Mouse (Mus musculus) hindbrain, embryonic 10.5 days (tissue): ENCODE measurements around the gene Napsa. TPM values are rescaled to one million over a fixed set of nuclear protein-coding genes. Genes with fewer than 3 reads are reported as not detected.

Experiments
- DNase-seq: peaks from one replicate; pipeline ENCODE4 v3.0.0-alpha.2; 2017; ENCODE audit warnings: low spot score
- H3K27ac ChIP-seq: fragments of 300-500 bp; sonication (generic); 2 replicates; pipeline ENCODE4 v1.5.1; 2016; ENCODE audit warnings: mild to moderate bottlenecking, moderate library complexity
- H3K27me3 ChIP-seq: fragments of 300-500 bp; sonication (generic); 2 replicates; pipeline ENCODE4 v1.6.1; 2016; ENCODE audit warnings: mild to moderate bottlenecking; ENCODE audit not compliant: poor library complexity, insufficient read depth, severe bottlenecking
- H3K36me3 ChIP-seq: fragments of 300-500 bp; sonication (generic); 2 replicates; pipeline ENCODE4 v1.6.1; 2016; ENCODE audit warnings: mild to moderate bottlenecking, moderate library complexity
- H3K4me1 ChIP-seq: fragments of 300-500 bp; sonication (generic); replicated peaks from 2 replicates; pipeline ENCODE4 v1.6.1; 2016; ENCODE audit warnings: mild to moderate bottlenecking
- H3K4me3 ChIP-seq: fragments of 300-500 bp; sonication (generic); 2 replicates; pipeline ENCODE4 v1.5.1; 2016; ENCODE audit warnings: mild to moderate bottlenecking, moderate library complexity
- H3K9me3 ChIP-seq: fragments of 300-500 bp; sonication (generic); 2 replicates; pipeline ENCODE4 v1.6.1; 2016; ENCODE audit warnings: mild to moderate bottlenecking, moderate library complexity
- WGBS: fragments of 180-500 bp; shearing (Covaris S2); methylation state at CpG from one replicate; pipeline ENCODE4 v1.1.7; 2016; 5-methylcytosine and 5-hydroxymethylcytosine counted together
- polyA plus RNA-seq: library from polyadenylated mRNA; unstranded; fragments of >200 nt; fragmentation: Nextera tagmentation; extraction: Ambion mirVana; gene quantifications from 2 replicates; pipeline ENCODE4 v1.2.1, GENCODE M21; 2016

Napsa gene
- polyA plus RNA-seq, 1 experiment from 2014 or later: 0.38 TPM

GRCm38 (mm10) chr7:44547725-44548124, 24.5 kb upstream of the Napsa start:
- Histone ChIP-seq H3K9me3 (peaks cover 8% of the 10 kb centered on the region), H3K27ac (peak overlapping the region; percentile 92), H3K4me3 (peak overlapping the region; percentile 75), H3K27me3 (0 out of 2 replicates have a peak, but pooled peaks cover 3% of the 10 kb centered on the region), H3K36me3 (peaks cover 68% of the 10 kb centered on the region), H3K4me1 (peaks cover 27% of the 10 kb centered on the region)
- WGBS: 35% methylated on average over 5 of the region's 5 CpGs
- no peak for DNase-seq

- WGBS: under 1% methylated on average over 43 of the region's 43 CpGs
- Histone ChIP-seq H3K36me3 (peaks cover 59% of the 10 kb centered on the region), H3K4me1 (peaks cover 35% of the 10 kb centered on the region), H3K27me3 (0 out of 2 replicates have a peak, but pooled peaks cover 3% of the 10 kb centered on the region), H3K4me3 (peak within 1 kb of the TSS; percentile 75), H3K9me3 (peaks cover 8% of the 10 kb centered on the region), H3K27ac (peak within 1 kb of the TSS; percentile 92)
- DNase-seq: peak; percentile 100
Observed at GRCm38 (mm10) chr7:44548497-44549087, 23.6 kb upstream of the Napsa start, which contains the start of gene Pold1. Gene Pold1 (minus strand): TSS chr7:44548849.

DNA sequence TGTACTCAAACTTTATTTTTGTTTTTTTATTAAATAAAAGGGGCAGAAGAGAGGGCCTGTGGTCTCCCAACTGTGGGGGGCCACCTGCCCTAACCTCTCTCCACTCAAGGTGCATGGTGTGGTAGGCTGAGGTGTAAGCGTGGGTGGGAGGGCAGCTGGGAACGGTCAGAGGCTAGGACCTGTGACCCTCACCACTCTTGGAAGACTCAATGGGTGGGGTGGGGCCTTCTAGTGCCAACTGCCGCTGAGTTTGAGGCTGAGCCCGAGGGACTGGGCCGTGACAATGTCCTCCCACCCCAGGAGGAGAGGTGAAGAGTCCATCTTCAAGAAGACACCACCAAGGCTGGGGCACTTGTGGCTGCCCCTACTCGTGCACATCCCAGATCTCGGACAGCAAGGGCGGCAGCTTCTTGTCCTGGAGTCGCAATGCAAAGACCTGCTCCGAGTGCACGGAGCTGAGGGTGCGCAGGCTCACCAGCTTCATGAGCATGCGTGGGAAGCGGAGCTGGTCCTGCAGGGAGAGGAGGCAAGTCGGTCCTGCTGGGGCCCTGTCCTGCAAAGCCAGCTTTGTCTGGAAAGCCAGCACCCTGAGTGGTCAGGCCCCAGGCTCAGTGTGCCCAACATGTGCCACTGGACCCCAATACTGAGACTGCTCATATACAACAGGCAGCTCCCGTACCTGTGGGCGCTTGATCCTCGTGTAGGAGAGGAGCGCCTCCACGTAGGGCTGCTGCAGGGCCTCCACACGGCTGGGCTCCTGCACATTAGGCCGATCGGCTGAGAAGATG, 22.4 kb upstream of the Napsa start:
- no peak for DNase-seq
- Histone ChIP-seq H3K4me3 (no peak overlapping the region), H3K36me3 (peaks cover 54% of the 10 kb centered on the region), H3K9me3 (peaks cover 8% of the 10 kb centered on the region), H3K27me3 (0 out of 2 replicates have a peak, but pooled peaks cover 3% of the 10 kb centered on the region), H3K4me1 (peaks cover 35% of the 10 kb centered on the region), H3K27ac (no peak overlapping the region)
- WGBS: 95% methylated on average over 23 of the region's 23 CpGs

DNA sequence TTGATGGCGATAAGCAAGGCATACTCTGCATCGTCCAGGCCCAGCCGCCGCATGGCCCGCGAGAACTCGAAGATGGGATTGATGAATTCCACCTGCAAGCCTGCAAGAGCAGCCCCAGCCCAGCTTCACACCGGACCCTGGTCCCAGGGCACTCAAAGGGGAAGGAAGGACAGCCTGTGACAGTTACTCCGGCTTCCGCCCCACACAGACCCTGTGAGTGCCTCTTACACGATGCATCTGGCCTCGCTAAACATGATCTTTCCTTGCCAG, 21.8 kb upstream of the Napsa start:
- WGBS: 96% methylated on average over 12 of the region's 12 CpGs
- peaks cover 35% of the 10 kb centered on the region for H3K4me1 ChIP-seq
- no peak overlapping the region for H3K4me3 ChIP-seq
- 0 out of 2 replicates have a peak, but pooled peaks cover 3% of the 10 kb centered on the region for H3K27me3 ChIP-seq
- H3K27ac ChIP-seq: no peak overlapping the region
- peaks cover 8% of the 10 kb centered on the region for H3K9me3 ChIP-seq
- peaks cover 49% of the 10 kb centered on the region for H3K36me3 ChIP-seq
- no peak for DNase-seq

DNA sequence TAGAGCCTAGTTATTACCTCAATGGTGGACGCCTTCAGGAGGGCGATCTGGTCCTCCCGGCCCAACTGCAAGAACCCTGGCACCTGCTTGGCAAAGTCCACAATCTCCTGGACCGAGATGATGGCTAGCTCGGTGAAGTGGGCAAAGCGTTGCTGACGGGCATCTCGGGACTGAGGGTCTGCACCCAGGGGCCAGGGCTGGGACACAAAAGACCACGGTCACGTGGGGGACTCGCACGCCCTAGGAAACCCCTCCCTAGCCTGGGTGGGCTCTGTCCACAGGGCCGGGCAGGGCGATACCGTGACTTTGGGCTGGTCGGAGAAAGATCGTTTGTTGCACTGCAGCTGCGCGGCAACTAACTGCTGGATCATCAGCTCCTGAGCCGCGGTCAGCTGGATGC, 20.9 kb upstream of the Napsa start:
- H3K9me3 ChIP-seq: 0 out of 2 replicates have a peak, but pooled peaks cover 5% of the 10 kb centered on the region
- 93% methylated on average over 21 of the region's 21 CpGs for WGBS

DNA sequence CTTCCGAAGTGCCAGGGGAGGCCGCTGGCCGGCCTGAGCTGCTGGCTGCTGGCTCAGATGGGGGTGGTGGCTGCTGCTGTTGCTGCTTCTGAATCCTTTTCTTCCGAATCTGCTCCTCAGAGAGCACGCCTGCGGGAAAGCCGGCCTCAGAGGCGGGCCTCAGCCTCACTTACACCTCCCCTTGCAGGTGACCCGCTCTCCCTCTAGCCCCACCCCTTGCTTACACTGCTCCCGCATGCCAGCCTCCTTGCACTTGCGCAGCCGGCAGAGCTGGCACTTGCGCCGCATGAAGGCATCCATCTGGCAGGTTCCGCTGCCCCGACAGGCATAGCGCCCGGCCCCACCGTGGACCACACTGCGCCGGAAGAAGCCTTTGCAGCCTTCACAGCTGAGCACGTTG, 20.4 kb upstream of the Napsa start:
- Histone ChIP-seq H3K27ac (no peak overlapping the region), H3K27me3 (0 out of 2 replicates have a peak, but pooled peaks cover 3% of the 10 kb centered on the region), H3K36me3 (peaks cover 36% of the 10 kb centered on the region), H3K9me3 (0 out of 2 replicates have a peak, but pooled peaks cover under 1% of the 10 kb centered on the region), H3K4me1 (peaks cover 34% of the 10 kb centered on the region), H3K4me3 (0 out of 2 replicates have a peak overlapping the region, but pooled peaks have one; percentile 9)
- DNase-seq: no peak
- 77% methylated on average over 22 of the region's 22 CpGs for WGBS

More for the DNA sequence above, 20.9 kb upstream of the Napsa start:
- peaks cover 35% of the 10 kb centered on the region for H3K4me1 ChIP-seq
- H3K27ac ChIP-seq: no peak overlapping the region
- 0 out of 2 replicates have a peak, but pooled peaks cover 3% of the 10 kb centered on the region for H3K27me3 ChIP-seq
- DNase-seq: no peak
- no peak overlapping the region for H3K4me3 ChIP-seq
- peaks cover 41% of the 10 kb centered on the region for H3K36me3 ChIP-seq

DNA sequence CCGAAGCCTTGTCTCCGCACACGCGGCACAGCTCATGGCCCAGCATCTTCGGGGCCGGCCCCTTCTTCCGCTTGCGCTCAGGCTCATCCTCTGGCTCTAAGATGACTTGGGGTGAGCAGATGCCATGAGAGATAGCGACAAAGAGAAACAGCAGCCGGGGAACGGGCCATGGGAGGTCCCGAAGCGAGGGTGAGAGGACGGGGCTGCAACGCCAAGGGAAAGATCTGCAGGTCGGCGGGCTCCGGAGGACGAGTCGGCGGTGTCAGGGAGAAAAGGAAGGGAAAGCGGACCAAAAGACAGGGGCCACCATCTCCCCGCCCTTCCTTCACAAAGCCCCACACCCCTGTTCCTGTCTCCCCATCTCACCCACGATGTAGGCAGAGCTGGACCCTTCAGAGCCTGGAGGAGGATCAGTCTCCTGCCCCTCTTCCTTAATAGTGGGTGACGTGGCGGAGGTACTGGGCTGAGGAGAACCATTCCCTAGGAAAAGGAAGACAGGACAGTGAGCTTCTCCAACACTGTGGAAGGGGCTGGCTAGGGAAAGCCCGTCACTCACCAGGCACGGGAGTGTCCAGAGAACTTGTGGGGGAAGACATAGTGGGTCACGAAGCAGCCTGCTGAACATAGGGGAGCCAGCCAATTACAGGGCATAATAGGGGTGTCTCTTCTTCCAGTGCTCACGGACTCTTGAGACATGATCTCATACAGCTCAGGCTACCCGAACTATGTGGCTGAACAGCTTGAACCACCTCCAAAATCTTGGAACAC, 19.9 kb upstream of the Napsa start:
- 0 out of 2 replicates have a peak, but pooled peaks cover 3% of the 10 kb centered on the region for H3K27me3 ChIP-seq
- H3K9me3 ChIP-seq: no peaks in the 10 kb centered on the region
- H3K27ac ChIP-seq: no peak overlapping the region
- no peak for DNase-seq
- WGBS: 86% methylated on average over 31 of the region's 31 CpGs
- peaks cover 28% of the 10 kb centered on the region for H3K4me1 ChIP-seq
- peak overlapping the region; percentile 92 for H3K4me3 ChIP-seq
- H3K36me3 ChIP-seq: peaks cover 33% of the 10 kb centered on the region

- WGBS: under 1% methylated on average over 32 of the region's 32 CpGs
Observed at GRCm38 (mm10) chr7:44553196-44553764, 18.9 kb upstream of the Napsa start.

GRCm38 (mm10) chr7:44553826-44554225, 18.4 kb upstream of the Napsa start, which contains the start of gene Nr1h2:
Gene Nr1h2 (minus strand): TSS chr7:44553951.
- Histone ChIP-seq H3K4me1 (peaks cover 15% of the 10 kb centered on the region), H3K36me3 (peaks cover 33% of the 10 kb centered on the region), H3K4me3 (peak within 1 kb of the TSS; percentile 92), H3K27me3 (0 out of 2 replicates have a peak, but pooled peaks cover 3% of the 10 kb centered on the region), H3K9me3 (no peaks in the 10 kb centered on the region), H3K27ac (peak within 1 kb of the TSS; percentile 92)
- DNase-seq: peak; percentile 96
- under 1% methylated on average over 22 of the region's 22 CpGs for WGBS

More at GRCm38 (mm10) chr7:44553196-44553764, 18.9 kb upstream of the Napsa start:
- peak overlapping the region; percentile 92 for H3K4me3 ChIP-seq
- H3K9me3 ChIP-seq: no peaks in the 10 kb centered on the region
- 0 out of 2 replicates have a peak, but pooled peaks cover 3% of the 10 kb centered on the region for H3K27me3 ChIP-seq
- H3K4me1 ChIP-seq: peaks cover 18% of the 10 kb centered on the region
- DNase-seq: peak; percentile 92
- peaks cover 33% of the 10 kb centered on the region for H3K36me3 ChIP-seq
- H3K27ac ChIP-seq: peak overlapping the region; percentile 92

- no peak for DNase-seq
- WGBS: 73% methylated on average over 2 of the region's 2 CpGs
Observed at GRCm38 (mm10) chr7:44557629-44558028, 14.6 kb upstream of the Napsa start.

GRCm38 (mm10) chr7:44560435-44561400, 11.5 kb upstream of the Napsa start:
- no peaks in the 10 kb centered on the region for H3K4me1 ChIP-seq
- no peak overlapping the region for H3K4me3 ChIP-seq
- H3K36me3 ChIP-seq: no peaks in the 10 kb centered on the region
- H3K9me3 ChIP-seq: no peaks in the 10 kb centered on the region
- 54% methylated on average over 18 of the region's 18 CpGs for WGBS
- H3K27me3 ChIP-seq: no peaks in the 10 kb centered on the region; the same call in 1 of the 2 replicates
- no peak overlapping the region for H3K27ac ChIP-seq
- peak; percentile 80 for DNase-seq

More at GRCm38 (mm10) chr7:44557629-44558028, 14.6 kb upstream of the Napsa start:
- Histone ChIP-seq H3K4me1 (peaks cover 9% of the 10 kb centered on the region), H3K36me3 (no peaks in the 10 kb centered on the region), H3K9me3 (no peaks in the 10 kb centered on the region), H3K4me3 (no peak overlapping the region), H3K27ac (no peak overlapping the region), H3K27me3 (no peaks in the 10 kb centered on the region)
